Mouse (Mus musculus) activated CD4-positive, CD25-positive, alpha-beta regulatory T cell, adult 4 months (primary cell): ENCODE measurements around the gene Tnfaip3. TPM values are rescaled to one million over a fixed set of nuclear protein-coding genes. Genes with fewer than 3 reads are reported as not detected.

Source experiments
- ATAC-seq: one replicate; pipeline ENCODE4 v1.8.0; 2017
- polyA plus RNA-seq, 2 experiments: library from polyadenylated mRNA; unstranded; fragments of 100-300 nt; shearing (Covaris generic); gene quantifications; one replicate each; pipeline ENCODE4 v1.2.1; 2017

The Tnfaip3 gene
- polyA plus RNA-seq, 2 experiments from 2014 or later: 28.3 to 37.8 TPM

GRCm38 (mm10) chr10:19014381-19015256 is 838 bp downstream of the Tnfaip3 start:
- peak; percentile 5 for ATAC-seq

DNA sequence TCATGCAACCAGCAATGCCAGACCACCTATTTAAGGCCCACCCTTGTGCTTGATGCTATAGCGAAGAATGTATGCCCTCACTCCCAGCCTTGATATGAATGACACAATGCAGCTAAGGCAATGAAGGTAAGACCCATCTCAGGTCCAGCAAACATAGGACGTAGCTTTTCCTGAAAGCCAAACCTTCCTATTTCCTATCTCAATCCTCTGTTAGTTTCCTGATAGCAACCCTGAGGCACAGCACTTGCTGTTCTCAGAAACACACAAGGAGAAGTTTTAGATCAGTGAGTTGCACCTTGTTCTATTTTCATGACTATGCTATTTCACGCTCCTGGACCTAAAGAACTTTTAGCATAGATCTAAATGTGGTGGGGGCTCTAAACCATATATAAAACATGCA is 2.1 kb downstream of the Tnfaip3 start:
- no peak for ATAC-seq

GRCm38 (mm10) chr10:19012616-19013015 is 2.8 kb downstream of the Tnfaip3 start:
- no peak for ATAC-seq

DNA sequence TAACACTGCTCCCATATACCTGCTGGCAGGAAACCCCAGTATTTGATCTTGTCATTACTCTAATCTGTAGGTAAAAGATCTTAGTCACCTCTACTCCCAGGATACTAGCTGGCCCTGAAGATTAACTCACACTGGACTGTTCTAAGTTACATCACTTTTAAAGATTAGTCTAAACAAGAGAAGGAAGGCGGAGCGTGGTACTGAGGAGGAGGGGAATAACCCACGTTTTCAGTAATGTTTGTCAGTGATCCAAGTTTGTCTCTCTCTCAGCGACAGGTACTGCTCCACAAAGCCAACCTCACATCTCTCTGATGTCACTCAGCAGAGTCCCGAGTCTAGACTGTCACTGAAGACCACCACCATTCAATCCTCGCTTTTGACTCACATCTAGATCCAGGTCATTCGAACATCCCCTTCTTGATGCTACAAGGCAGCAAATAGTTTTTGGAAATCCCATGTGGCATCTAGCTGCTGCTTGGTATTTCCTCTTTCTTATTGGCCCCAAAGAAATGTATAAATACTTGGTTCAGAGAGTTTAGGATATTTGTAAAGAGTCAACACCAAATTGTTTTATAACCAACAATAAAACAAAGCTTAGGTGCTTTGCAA is 3.5 kb downstream of the Tnfaip3 start:
- ATAC-seq: peak; percentile 14

- ATAC-seq: no peak
Measured at GRCm38 (mm10) chr10:19010414-19010813, 5.0 kb downstream of the Tnfaip3 start.

- ATAC-seq: peak; percentile 26
Measured at GRCm38 (mm10) chr10:19009186-19009672, 6.2 kb downstream of the Tnfaip3 start.

- ATAC-seq: peak; percentile 16
Measured at GRCm38 (mm10) chr10:19008607-19008940, 6.9 kb downstream of the Tnfaip3 start.

DNA sequence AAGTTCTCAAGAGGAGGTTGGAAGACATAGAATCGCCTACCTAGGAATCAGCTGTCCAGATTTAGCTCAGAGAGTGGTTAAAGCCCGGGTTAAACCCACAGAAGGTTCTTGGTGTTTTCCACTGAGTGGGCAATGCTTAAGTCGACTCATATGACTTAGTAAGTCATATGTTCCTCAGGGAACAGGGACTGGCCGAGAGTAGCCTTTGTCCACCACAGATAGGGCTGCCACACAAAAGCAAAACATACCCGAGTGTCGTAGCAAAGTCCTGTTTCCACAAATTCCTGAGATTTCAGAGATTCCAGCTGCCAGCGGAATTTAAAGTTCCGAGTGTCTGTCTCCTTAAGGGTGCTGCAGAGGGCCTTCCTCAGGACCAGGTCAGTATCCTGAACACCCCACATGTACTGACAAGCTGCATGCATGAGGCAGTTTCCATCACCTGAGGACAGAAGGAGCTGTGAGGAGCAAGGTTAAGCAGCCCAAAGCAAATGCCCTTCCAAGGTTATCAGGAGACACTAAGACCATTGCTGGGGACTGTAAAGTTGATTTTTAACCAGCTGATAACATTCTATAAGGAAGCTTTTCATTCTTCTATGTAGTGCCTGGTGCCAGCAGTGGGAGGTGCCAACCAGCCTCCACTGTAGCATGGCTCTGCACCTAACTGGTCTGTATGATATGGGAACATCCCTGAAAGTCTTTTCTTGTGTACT is 7.4 kb downstream of the Tnfaip3 start:
- peak; percentile 0 for ATAC-seq

- ATAC-seq: no peak
Measured at GRCm38 (mm10) chr10:19002091-19002785, 13.2 kb downstream of the Tnfaip3 start.

DNA sequence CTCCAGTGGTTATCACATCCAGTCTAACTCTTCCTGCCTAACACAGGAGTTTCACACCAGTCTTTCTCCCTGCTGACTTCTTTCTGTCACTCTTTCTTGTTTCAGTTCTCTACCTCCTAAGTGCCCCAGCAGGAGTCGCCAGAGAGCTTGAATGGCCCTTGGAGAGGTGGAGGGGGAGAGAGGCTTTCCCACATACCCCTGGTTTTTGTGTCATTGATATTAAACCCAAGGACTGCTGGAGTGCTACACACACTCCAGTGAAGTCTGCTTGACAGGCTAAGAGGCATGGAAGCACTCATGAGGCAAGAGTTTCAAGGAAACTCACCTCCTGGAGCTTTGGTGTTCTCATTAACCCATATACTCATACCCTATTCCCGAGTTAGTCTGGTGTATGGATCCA is 16.0 kb downstream of the Tnfaip3 start:
- no peak for ATAC-seq

DNA sequence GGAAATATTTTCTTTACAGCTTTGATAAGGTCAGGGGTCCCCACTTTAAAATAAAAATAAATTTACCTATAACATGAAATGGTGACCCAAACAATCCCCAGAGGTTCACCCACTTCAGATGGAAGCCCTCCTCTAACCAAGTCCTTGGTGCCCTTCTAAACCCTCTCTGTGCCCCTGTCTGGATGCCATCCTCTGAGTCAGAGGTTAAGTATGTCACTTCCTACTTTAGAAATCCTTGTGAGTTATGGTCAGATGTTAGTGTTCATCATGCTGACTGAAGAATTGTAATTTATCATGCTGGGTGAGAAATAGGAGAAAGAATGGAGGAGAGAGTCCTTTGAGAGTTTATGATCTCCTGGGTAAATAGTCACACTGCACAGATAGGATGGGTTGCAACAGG is 19.1 kb downstream of the Tnfaip3 start:
- ATAC-seq: no peak

- ATAC-seq: no peak
Measured at GRCm38 (mm10) chr10:18995465-18996261, 19.8 kb downstream of the Tnfaip3 start.

DNA sequence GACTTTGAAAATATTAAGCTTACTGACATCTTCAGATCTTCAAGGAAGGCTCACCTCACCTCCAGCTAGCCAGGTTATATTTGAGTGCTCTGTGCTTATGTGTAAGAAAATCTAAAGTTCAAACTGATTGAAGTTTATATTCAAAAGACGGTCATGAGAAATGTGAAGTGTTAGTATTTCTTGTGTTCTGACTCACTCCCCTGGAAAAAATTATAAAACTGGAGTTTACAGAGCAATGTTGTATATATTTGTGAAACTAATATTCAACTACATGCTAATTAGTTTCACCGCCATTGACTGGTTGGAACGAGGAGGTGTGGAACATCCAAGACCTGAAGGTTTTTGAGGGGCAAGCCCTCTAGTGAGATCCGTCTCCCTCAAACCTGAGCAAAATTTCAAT is 22.5 kb downstream of the Tnfaip3 start:
- ATAC-seq: peak; percentile 32

DNA sequence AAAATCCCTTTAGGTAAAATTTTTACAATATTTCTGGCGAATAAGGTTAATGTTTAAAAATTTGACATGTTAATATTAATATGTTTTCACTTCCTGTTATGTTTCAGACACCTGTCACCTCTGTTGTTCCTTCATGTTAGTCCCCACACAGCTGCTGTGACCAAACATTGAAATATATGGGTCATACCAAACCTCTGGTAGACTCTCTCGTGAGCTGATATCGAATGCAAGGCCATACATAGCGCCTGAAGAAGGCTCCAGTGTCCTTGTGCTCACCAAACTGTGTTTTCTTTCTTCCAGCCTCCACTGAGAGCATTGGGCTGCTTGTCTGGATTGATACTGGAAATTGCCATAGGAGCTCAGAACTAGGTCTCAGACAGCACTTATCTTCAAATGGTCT is 24.4 kb downstream of the Tnfaip3 start:
- ATAC-seq: no peak

DNA sequence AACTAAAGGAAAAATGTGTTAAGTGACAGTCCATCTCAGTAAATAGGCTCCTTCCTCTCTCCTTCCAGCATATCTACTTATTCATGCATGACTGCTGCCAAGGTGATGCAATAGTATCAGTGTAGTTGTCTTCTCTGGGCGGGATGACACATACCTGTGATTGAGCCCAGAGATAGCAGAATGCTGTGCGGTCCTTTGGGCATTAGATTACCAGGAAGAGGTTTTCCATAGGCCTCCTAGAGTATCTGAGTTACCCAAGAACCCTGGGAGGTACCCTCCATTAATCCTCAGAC is 27.6 kb downstream of the Tnfaip3 start:
- no peak for ATAC-seq

DNA sequence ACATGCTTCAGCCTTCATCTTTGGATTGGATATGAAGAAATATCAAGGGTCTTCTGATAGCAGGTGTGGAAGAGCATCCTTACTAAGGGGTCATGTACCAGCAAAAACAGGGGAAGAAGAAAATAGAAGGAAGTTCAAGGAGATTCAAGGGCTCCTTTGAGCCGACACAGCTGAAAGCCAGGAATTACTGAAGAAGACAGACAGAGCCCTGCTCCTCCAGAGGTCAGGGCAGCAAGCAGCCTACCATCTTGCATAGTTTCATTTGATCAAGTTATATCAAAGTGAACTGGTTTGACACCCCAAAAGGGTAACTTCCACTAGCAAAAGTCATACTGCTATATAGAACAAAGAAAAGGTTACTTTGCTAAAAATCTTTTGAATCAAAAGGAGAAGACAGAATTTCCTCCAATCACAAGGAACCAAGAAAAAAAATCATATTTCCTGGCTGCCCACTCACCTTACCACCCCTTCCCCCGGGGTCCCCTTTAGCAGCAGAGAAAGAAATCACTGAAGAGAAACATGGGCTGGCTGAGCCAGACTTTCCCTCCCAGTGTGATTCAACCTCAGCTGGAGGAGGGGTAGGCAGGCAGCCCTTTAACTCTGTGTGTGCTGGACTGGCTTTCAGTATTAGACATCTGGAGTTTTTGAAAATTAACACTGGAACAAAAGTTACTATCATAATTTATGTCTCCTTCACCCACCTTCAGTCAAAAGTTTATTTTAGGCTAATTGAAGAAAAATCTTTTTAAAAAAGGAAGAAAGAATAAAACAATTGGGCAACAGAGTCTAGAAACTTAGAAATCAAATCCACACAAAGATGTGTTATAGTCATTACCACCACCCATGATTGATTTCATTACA is 28.2 kb downstream of the Tnfaip3 start:
- ATAC-seq: no peak

DNA sequence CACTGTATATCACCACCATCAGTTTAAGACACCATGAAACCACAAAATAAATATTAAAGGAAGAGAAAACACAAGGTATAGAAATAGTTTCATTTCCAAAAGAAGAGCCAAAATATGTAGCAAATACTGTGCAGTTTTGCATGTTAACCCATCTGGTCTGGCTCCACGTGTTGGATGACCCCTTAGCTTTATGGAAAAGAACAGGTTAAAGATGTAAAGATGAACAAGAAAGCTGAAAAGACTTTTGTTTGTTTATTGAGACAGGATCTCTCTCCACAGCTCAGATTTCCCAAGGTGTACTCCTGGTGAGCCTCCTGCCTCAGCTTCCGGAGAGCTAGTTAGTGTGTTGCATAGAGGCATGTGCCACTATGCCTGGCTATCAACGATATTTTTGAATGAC is 29.9 kb downstream of the Tnfaip3 start:
- ATAC-seq: no peak

DNA sequence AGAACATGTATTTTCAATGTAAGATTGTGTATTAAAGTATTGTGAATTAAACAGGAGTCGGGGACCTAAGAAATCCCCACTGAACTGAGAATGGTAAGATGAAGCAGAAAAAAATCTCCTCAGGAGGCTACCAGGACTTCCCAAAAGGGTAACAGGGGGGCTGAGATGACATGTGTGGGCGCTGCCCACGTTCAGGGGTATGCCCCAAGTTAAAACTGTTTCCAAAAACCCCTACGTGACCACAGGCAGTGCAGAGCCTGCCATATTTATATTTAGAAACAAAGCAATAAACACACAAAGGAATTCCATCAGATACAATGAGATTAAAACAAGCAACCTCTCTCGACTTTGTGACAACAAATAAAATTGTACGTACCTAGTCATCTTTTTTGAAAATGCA is 31.9 kb downstream of the Tnfaip3 start:
- no peak for ATAC-seq

GRCm38 (mm10) chr10:18974486-18974885 is 41.0 kb downstream of the Tnfaip3 start:
- ATAC-seq: no peak

- ATAC-seq: no peak
Measured at GRCm38 (mm10) chr10:18966893-18967292, 48.6 kb downstream of the Tnfaip3 start.

DNA sequence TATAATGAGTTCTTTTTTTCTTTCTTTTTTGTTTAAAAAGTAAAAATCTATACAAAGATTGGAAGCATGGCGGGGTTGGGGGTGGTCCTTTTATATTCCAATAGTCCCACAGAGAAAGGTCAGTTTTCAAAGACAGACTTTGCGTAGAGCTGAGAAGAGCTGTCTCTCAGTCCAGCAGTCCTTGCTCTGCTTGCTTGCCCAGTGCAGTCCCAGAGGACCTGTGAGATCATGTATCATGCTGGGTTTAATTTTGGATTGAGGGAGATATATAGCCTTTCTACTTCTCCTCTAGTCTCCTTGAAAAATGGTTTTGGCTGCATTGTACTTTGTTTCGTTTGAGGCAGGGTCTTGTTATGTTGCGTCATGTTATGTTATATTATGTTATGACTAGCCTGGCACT is 49.9 kb downstream of the Tnfaip3 start:
- ATAC-seq: no peak
